23 mouse cellular contexts compared by ENCODE assay signal in the genomic region with DNA sequence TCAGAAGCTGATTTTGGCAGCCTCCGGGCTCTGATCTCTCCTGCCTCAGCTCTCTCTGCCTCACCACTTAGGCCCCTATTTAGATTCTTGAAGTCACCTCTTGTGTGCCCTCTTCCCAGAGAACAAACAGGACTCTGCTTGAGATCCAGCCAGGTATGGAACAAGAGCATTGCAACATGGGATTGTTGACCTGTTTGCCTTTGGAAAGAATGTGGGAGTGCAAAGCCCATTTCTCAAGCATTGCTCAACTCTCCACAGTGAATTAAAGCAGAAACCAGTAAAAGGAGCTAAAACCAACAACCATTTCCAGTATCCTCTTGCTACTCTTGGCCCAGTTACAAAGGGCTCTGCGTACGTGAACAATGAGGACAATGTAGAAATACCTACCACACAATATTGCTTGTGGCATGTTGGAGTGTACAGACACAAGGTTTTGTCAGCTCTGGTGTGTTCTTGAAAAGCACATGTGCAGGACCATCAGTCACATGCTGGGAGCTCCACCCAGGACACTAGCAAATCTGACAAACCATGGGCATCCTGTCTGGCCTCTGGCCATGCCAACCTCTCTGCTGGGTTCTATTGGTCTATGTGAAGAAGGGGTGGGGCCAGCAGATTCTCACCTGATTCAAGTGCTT. TPM values are rescaled to one million over a fixed set of nuclear protein-coding genes. Genes with fewer than 3 reads are reported as not detected.
DNase-seq lines count a peak whose midpoint lies in the region; ATAC-seq and TF ChIP-seq lines count a peak whose summit lies in the region.
"Not testable (repeated sequence)": the region's sequence is repeated elsewhere in the genome, so short reads cannot be mapped to it uniquely, and the experiment has no call there.
"Had no signal": no experiment of that assay in that cellular context is flagged by ENCODE, and none has a peak within 500 bp of the region (broad histone marks: within the 10 kb centered on the region; RNA-seq: fewer than 3 reads in every experiment).

Gene Kng2, minus strand, starts transcription at position 517 of the 635 bp plus-strand sequence.

- ATAC-seq in kidney, embryonic 16.5 days (ENCODE audit: low FRiP score, low TSS enrichment): not testable (repeated sequence)
- ATAC-seq in liver, embryonic 13.5 days (ENCODE audit: low read depth): peak; percentile 30

- WGBS in kidney, embryonic 16.5 days: 70% methylated on average over 3 of the region's 3 CpGs
- 65% methylated on average over 3 of the region's 3 CpGs for WGBS in liver, embryonic 13.5 days (ENCODE audit: insufficient replicate concordance)

- H3K9me3 ChIP-seq in ES-Bruce4 (replicated peaks; ENCODE audit: control insufficient read depth, insufficient read depth, low read length, poor library complexity, severe bottlenecking): peaks cover 25% of the 10 kb centered on the region
- not testable (repeated sequence) for H3K9me3 ChIP-seq in kidney, embryonic 16.5 days (ENCODE audit: low read length); liver, embryonic 13.5 days (replicated peaks)

- TF ChIP-seq CTCF in ES-Bruce4 (IDR thresholded peaks at IDR 0.05; ENCODE audit: low read depth, low read length): not testable (repeated sequence)

- not testable (repeated sequence) for H3K27me3 ChIP-seq in ES-Bruce4 (ENCODE audit: control insufficient read depth, insufficient read depth, low read length, poor library complexity, severe bottlenecking); kidney, embryonic 16.5 days (ENCODE audit: insufficient read depth, low read length); liver, embryonic 13.5 days

- TF ChIP-seq POLR2A in ES-Bruce4 (IDR thresholded peaks at IDR 0.05; ENCODE audit: insufficient read depth, low read length): not testable (repeated sequence)

- H3K36me3 ChIP-seq in ES-Bruce4 (ENCODE audit: control insufficient read depth, insufficient read depth, low read length, poor library complexity, severe bottlenecking); kidney, embryonic 16.5 days (ENCODE audit: insufficient read depth, low read length); liver, embryonic 13.5 days: not testable (repeated sequence)

- peak; percentile 20 for DNase-seq in adrenal gland, adult 2 months
- DNase-seq in heart, adult 11 months: peak; percentile 74
- not testable (repeated sequence) for DNase-seq in liver, embryonic 13.5 days
- DNase-seq in lung, adult 18-20 months: peak; percentile 35 to 60
- peak; percentile 64 for DNase-seq in lung, postnatal 25 days (ENCODE audit: low spot score)

- H3K9ac ChIP-seq in ES-Bruce4 (ENCODE audit: low read depth, poor library complexity, severe bottlenecking); kidney, embryonic 16.5 days (replicated peaks; ENCODE audit: low read length); liver, embryonic 13.5 days: not testable (repeated sequence)

- not testable (repeated sequence) for H3K4me3 ChIP-seq in ES-Bruce4 (ENCODE audit: low read depth, low read length); kidney, embryonic 16.5 days (ENCODE audit: low read length); liver, embryonic 13.5 days (replicated peaks)
- peak within 1 kb of the TSS; percentile 56 for H3K4me3 ChIP-seq in brown adipose tissue, adult 24 weeks (ENCODE audit: insufficient read depth, low read depth, low read length)

- H3K4me1 ChIP-seq in ES-Bruce4 (ENCODE audit: control insufficient read depth, insufficient read depth, low read length); brown adipose tissue, adult 24 weeks (ENCODE audit: control insufficient read depth, insufficient read depth, insufficient read length, low read length); kidney, embryonic 16.5 days (ENCODE audit: insufficient read depth, low read length); liver, embryonic 13.5 days (replicated peaks): not testable (repeated sequence)

- not testable (repeated sequence) for H3K4me2 ChIP-seq in kidney, embryonic 16.5 days (replicated peaks; ENCODE audit: low read depth, low read length); liver, embryonic 13.5 days

- peak within 1 kb of the TSS; percentile 76; the same call in 1 of the 2 replicates for H3K27ac ChIP-seq in ES-Bruce4 (ENCODE audit: insufficient read depth, low read length)
- peak within 1 kb of the TSS; percentile 72 for H3K27ac ChIP-seq in brown adipose tissue, adult 24 weeks (replicated peaks; ENCODE audit: low read depth, low read length)
- H3K27ac ChIP-seq in kidney, embryonic 16.5 days (ENCODE audit: low read length); liver, embryonic 13.5 days: not testable (repeated sequence)

- not testable (repeated sequence) for TF ChIP-seq EP300 in ES-Bruce4 (IDR thresholded peaks at IDR 0.05; ENCODE audit: insufficient read depth, low read depth, low read length)

RNA-seq across cellular contexts. Expression of gene Kng2, which starts in this region (rescaled TPM):
- polyA plus RNA-seq in ES-Bruce4 (2011; ENCODE audit: insufficient read depth, insufficient read length, low read depth, missing spikeins): 1.2 TPM in 1 of 2 replicates, not detected in the other
- total RNA-seq in adrenal gland, adult 2 months (2021): 1 to 10 TPM; 5.7 to 9.1 TPM
- 1.3 and 1.5 TPM in 2 replicates for polyA plus RNA-seq in adrenal gland, adult 2 months (2012; rRNA removed)
- polyA plus RNA-seq in brown adipose tissue, adult 24 weeks (2012; ENCODE audit: insufficient read depth, insufficient read length, missing spikeins): 169 and 284 TPM in 2 replicates
- 23.5 and 29.9 TPM in 2 replicates for polyA plus RNA-seq in kidney, embryonic 16.5 days (2015; fragmentation: Nextera tagmentation; extraction: Ambion mirVana)
- 6.6 and 7.0 TPM in 2 replicates for polyA plus RNA-seq in liver, embryonic 13.5 days (2015; fragmentation: Nextera tagmentation; extraction: Ambion mirVana)
- total RNA-seq: CH12.LX; G1E; gastrocnemius, postnatal 14 days; heart, postnatal 36 days; hindbrain, postnatal 0 days; left cerebral cortex, postnatal 10 days had no signal
- polyA plus RNA-seq: C2C12; cerebellum, adult 2 months; cortical plate, adult 2 months; embryonic facial prominence, embryonic 14.5 days; G1E; heart, embryonic 11.5 days; hindbrain, embryonic 12.5 days; limb, embryonic 10.5 days; midbrain, embryonic 11.5 days; midbrain, embryonic 16.5 days had no signal
